Mouse (Mus musculus) macrophage (primary cell): ENCODE results near the gene Prss57. TPM values are rescaled to one million over a fixed set of nuclear protein-coding genes. Genes with fewer than 3 reads are reported as not detected.
A peak's percentile ranks its signal among the peaks of the same experiment; 100 is the strongest.
"Not testable (repeated sequence)": the region's sequence is repeated elsewhere in the genome, so short reads cannot be mapped to it uniquely, and the experiment has no call there.

Source experiments
- H3K27ac ChIP-seq: fragments of 350-480 bp; formaldehyde crosslinking; 2 replicates; pipeline ENCODE4 v1.9.0; 2021
- H3K36me3 ChIP-seq: fragments of 350-480 bp; formaldehyde crosslinking; 2 replicates; pipeline ENCODE4 v1.9.0; 2021; ENCODE audit errors: inconsistent target
- H3K4me3 ChIP-seq: fragments of 350-480 bp; formaldehyde crosslinking; 2 replicates; pipeline ENCODE4 v1.9.0; 2021; ENCODE audit errors: inconsistent target
- H3K79me2 ChIP-seq: fragments of 350-480 bp; formaldehyde crosslinking; 2 replicates; pipeline ENCODE4 v1.9.0; 2021; ENCODE audit errors: inconsistent target
- WGBS: methylation state at CpG from one replicate; pipeline ENCODE4 v1.1.7; 2026; ENCODE audit warnings: inconsistent platforms; ENCODE audit not compliant: missing documents; 5-methylcytosine and 5-hydroxymethylcytosine counted together
- polyA plus RNA-seq: library from polyadenylated mRNA; stranded (reverse); fragments of 250-400 nt; gene quantifications from 3 replicates; pipeline ENCODE4 v1.2.4, GENCODE M21; 2018; ENCODE audit warnings: inconsistent platforms

Prss57 gene
- polyA plus RNA-seq, 1 experiment from 2014 or later: not detected

DNA sequence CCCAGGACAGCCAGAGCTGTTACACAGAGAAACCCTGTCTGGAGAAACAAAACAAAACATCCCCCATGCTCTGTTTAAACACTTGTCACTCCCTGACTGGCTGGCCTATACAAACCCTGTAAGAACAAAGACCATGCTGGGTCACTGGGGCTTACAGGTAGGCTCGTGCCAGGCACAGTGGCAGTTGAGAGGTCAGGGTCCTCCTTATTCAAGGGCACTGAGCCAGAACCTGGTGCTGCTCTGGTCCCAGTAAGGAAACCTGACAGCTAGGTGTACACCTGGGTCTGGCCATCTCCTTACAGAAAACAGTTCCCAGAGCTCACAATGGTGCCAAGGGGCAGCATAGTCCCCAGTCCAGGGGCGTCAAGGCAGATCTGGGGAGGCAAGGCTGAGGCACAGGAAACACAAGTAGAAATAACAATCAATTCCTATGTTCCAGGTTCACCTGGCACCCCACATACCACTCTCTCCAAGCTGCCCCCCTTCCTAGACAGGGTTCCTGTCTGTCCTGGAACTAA is 25.5 kb downstream of the Prss57 start:
- H3K4me3 ChIP-seq: peak overlapping the region; percentile 64; the same call in 1 of the 2 replicates
- H3K36me3 ChIP-seq: peaks cover 13% of the 10 kb centered on the region; the same call in 1 of the 2 replicates
- H3K79me2 ChIP-seq: peaks cover 43% of the 10 kb centered on the region
- 72% methylated on average over 2 of the region's 2 CpGs for WGBS
- H3K27ac ChIP-seq: no peak overlapping the region

DNA sequence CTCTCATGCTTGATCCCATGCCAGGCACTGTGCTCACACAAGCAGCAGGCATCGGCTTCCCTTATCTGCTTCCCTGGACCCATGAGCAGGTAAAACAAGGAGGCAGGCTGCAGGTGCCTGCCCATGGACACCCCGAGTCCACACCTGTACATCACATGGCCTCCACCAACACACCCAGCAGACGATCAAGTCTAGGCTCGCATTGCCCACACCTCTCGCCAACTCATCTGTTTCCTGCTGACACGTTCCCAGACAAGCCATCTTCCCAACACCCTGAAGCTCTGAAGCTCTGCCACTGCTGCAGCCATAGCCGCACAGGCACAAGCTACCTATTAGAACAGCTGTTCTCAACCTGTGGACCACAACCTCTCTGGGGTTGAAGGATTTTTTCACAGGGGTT is 26.5 kb downstream of the Prss57 start:
- no peak overlapping the region for H3K4me3 ChIP-seq
- no peak overlapping the region for H3K27ac ChIP-seq
- H3K79me2 ChIP-seq: peaks cover 43% of the 10 kb centered on the region
- 72% methylated on average over 7 of the region's 7 CpGs for WGBS
- peaks cover 20% of the 10 kb centered on the region; the same call in 1 of the 2 replicates for H3K36me3 ChIP-seq

DNA sequence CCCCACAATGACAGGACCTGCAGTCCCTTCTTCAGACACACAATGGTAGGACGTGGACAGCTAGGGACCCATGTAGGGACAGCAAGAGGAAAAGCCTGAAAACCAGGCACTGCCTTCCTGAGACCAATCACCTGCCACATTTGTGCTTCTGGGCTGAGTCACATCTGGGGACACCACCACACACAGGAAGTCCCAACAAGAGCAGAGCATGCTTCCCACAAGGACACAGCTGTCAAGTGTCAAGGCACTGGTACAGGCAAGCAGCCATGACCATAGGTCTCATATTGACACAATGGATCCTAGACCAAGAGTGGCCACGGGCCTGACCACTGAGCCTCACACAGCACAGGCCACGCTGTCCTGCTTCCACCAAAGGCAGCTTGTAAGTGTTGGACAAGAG is 27.9 kb downstream of the Prss57 start:
- Histone ChIP-seq H3K79me2 (peaks cover 43% of the 10 kb centered on the region), H3K36me3 (peaks cover 21% of the 10 kb centered on the region; the same call in 1 of the 2 replicates), H3K27ac (no peak overlapping the region), H3K4me3 (no peak overlapping the region)
- 88% methylated on average over 3 of the region's 3 CpGs for WGBS

DNA sequence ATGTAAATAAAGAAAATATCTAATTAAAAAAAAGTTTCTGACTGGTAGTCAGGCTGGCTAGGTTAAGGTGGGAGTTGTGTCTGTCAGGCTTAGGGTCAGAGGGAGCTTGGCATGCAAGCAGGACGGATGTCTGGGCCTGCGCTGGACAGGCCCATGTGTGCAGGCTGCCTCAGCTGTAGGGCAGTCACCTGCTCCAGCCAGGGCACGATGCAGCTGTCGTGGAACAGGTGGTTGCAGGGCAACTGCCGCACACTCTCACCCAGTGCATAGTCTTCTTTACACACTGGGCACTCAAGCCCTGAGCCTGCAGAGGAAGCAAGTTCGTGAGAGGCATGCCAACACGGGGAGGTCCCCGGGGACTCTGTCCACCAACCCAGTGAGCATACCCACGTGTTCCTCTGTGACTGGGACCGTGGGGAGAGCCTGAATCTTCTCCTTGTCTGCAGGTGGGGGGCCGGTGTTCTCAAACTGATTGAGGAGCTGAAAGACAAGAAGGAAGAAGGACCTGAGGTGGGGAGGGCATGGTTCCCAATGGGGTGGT is 30.1 kb downstream of the Prss57 start:
- Histone ChIP-seq H3K79me2 (peaks cover 36% of the 10 kb centered on the region), H3K4me3 (no peak overlapping the region), H3K27ac (no peak overlapping the region), H3K36me3 (peaks cover 25% of the 10 kb centered on the region; the same call in 1 of the 2 replicates)
- 90% methylated on average over 11 of the region's 11 CpGs for WGBS

DNA sequence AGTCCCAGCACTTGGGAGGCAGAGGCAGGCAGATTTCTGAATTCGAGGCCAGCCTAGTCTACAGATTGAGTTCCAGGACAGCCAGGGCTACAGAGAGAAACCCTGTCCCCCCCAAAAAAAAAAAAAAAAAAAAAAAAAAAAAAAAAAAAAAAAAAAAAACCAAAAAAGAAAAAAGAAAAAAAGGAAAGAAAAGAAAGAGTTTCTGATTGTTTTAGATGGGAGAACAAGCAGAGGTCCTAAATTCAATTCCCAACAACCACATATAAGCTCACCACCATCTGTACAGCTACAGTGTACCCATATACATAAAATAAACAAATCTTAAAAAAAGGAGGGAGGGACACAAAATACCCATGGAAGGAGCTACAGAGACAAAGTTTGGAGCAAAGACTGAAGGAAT is 31.1 kb downstream of the Prss57 start:
- H3K4me3 ChIP-seq, H3K27ac ChIP-seq: not testable (repeated sequence)
- H3K36me3 ChIP-seq: peaks cover 25% of the 10 kb centered on the region; the same call in 1 of the 2 replicates
- H3K79me2 ChIP-seq: peaks cover 26% of the 10 kb centered on the region
- WGBS: 100% methylated on average over 1 of the region's 1 CpGs

DNA sequence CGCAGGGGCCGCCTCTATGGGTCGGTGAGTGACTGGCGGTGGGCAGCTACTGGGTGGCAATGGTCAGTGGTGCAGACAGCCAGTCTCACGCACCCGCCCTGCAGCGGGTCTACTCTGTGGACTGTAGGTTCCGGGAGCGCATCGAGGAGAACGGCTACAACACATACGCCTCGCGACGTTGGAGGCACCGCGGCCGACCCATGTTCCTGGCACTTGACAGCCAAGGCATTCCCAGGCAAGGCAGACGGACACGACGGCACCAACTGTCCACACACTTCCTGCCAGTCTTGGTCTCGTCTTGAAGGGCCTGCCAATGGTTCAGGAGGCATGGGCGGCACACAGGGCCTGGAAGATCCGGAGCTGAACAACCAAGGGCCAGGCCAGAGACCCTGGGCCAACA is 34.1 kb downstream of the Prss57 start:
- Histone ChIP-seq H3K4me3 (no peak overlapping the region), H3K36me3 (peaks cover 23% of the 10 kb centered on the region; the same call in 1 of the 2 replicates), H3K79me2 (no peaks in the 10 kb centered on the region), H3K27ac (no peak overlapping the region)
- 94% methylated on average over 24 of the region's 24 CpGs for WGBS

DNA sequence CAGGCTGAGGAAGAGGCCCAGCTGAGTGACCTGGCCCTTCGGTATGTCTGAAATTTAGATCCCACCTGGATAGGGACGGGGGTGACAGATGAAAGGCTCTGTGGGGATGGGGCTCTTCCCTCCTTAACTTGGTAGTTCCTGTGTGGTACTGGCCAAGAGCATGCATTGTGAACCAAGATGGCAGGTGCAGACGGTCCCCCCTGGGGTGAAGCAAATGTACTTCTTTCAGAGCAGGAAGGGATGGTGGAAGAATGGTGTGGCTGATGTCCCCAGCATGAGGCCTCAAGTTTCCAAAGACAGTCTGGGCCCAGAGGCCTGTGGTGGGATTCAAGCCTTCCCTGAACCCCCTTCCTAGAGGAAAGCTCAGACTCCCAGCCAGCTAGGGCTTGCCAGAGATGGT is 34.9 kb downstream of the Prss57 start:
- Histone ChIP-seq H3K36me3 (peaks cover 17% of the 10 kb centered on the region; the same call in 1 of the 2 replicates), H3K27ac (no peak overlapping the region), H3K79me2 (no peaks in the 10 kb centered on the region), H3K4me3 (no peak overlapping the region)
- 95% methylated on average over 3 of the region's 3 CpGs for WGBS

DNA sequence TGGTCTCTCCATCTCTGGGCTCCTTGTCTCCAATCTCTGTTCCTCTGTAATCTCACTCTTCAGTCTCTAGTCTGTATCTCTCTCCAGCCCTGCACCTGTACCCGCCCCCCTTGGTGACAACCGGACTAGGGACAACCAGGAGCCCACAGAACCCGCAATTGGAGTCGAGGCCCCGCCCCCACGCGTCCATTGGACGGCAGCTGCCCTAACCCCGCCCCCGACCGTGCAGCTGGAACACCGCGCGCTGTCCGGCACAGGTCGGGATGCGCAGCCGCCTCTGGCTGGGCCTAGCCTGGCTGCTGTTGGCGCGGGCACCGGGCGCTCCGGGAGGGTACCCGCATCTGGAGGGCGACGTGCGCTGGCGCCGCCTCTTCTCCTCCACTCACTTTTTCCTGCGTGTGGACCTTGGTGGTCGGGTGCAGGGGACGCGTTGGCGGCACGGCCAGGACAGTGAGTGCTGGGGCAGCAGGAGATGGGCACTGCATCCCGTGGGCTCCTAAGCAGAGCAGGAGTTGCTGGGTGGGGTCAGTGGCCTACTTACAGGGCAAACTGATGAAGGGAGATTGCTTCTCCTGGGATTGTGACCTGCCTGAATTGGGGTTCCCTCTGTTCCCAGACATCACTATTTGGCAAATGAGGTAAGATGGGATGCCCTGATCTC is 35.8 kb downstream of the Prss57 start, which contains the start of gene Fgf22:
Fgf22 (plus strand) TSS at position 221 of the 661 bp plus-strand sequence.
- Histone ChIP-seq H3K4me3 (no peak within 1 kb of the TSS), H3K27ac (no peak within 1 kb of the TSS), H3K79me2 (no peaks in the 10 kb centered on the region), H3K36me3 (peaks cover 8% of the 10 kb centered on the region; the same call in 1 of the 2 replicates)
- WGBS: 13% methylated on average over 36 of the region's 36 CpGs

DNA sequence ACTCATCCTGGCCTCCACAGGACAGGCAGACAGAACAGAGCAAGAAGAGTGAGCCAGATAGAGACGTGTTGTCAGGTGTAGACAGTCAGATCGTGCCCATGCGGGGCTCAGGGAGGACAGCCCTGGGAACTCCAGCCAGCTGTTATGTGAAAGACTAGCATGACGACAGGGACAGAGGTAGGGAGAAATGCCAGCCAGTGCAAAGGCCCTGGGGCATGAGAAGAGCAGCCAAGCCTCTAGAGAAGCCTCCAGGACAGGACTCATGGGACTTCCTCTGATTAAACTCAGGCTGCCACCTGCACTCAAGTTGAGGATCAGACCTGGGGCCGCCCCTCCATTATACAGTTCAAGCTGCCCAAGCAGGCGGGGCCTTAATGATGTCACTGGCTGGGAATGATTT is 42.3 kb downstream of the Prss57 start:
- H3K79me2 ChIP-seq: peaks cover 7% of the 10 kb centered on the region; the same call in 1 of the 2 replicates
- H3K36me3 ChIP-seq: peaks cover 8% of the 10 kb centered on the region; the same call in 1 of the 2 replicates
- no peak overlapping the region for H3K4me3 ChIP-seq
- 95% methylated on average over 5 of the region's 6 CpGs for WGBS
- H3K27ac ChIP-seq: no peak overlapping the region

DNA sequence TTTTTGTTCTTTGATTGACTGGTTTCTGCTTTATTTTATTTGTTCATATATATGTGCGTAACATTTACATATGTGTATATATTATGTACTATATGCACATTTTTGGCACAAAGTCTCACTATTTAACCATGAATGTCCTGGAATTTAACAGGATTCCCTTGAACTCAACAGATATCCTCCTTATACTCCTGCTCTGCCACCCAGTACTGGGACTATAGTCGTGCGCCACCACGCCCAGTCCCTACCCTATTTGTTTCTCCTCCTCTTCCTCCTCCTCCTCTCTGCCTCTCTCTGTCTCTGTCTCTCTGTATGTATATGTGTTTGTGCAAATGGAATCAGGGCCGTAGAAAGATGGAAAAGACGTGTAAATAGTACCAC is 44.0 kb downstream of the Prss57 start:
- Histone ChIP-seq H3K4me3 (no peak overlapping the region; the same call in 1 of the 2 replicates), H3K79me2 (peaks cover 7% of the 10 kb centered on the region; the same call in 1 of the 2 replicates), H3K27ac (peak overlapping the region; percentile 22; the same call in 1 of the 2 replicates), H3K36me3 (peaks cover 13% of the 10 kb centered on the region; the same call in 1 of the 2 replicates)
- WGBS: 24% methylated on average over 6 of the region's 6 CpGs

DNA sequence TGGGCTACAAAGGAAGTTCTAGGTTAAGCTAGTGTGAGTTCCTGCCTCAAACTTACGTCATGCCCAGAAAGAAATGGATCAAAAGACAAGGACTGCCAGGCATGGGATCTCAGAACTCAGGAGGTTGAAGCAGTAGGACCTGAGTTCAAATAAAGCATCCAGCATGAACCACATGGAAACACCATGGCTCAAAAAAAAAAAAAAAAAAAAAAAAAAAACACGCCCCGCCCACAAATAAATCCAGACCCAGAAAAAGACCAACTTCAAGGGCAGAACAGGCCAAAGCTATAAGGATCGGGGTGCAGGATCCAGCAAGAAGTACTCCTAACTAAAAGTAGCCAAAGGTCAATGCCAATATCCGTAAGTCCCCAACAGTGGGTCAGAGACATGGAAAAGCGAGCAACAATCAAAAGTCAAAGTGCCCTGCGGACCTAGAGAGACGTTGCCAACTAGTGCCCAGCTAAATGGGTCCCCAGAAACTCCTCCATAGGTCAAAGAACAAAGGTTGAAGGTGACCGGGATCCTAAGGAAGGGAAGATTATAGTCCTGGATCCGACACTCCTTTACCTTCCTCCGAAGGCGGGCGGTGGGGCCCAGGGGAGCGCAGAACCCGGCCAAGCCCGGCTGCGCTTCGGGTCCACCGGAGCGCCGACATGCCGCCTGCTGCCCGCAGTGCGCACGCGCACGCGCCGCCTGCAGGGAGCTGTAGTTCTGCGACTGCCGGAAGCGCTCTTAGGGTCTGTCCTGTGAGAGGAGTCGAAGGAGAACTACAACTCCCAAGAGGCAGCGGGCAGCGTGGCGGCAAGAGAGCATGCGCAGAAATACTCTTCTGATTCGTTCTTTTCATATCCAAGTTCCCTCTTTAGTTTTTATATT is 44.6 kb downstream of the Prss57 start, which contains the start of gene Polrmt:
Polrmt (minus strand) TSS at position 684 of the 876 bp plus-strand sequence.
- Histone ChIP-seq H3K36me3 (peaks cover 19% of the 10 kb centered on the region; the same call in 1 of the 2 replicates), H3K27ac (peak within 1 kb of the TSS; percentile 22; the same call in 1 of the 2 replicates)
- 3% methylated on average over 38 of the region's 38 CpGs for WGBS

DNA sequence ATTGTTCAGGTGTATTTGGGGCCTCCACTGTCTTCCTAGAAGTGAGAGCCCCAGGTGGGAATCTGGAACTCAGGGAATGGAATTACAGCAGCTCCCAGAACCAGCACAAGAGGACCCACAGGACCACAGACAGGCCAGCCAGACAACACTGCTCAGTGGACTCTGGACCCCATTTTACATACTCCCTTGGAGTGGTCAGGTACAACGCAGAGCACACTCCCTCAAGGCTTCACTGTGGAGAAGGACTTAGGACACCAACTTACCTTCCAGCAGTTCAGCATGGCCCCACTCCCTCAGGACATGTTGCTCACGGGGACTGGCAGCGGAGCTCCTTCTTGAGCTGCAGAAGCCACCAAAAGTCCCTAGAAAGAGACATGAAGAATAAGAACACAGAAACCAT is 45.4 kb downstream of the Prss57 start:
- Histone ChIP-seq H3K4me3 (peak overlapping the region; percentile 71; the same call in 1 of the 2 replicates), H3K79me2 (peaks cover 7% of the 10 kb centered on the region; the same call in 1 of the 2 replicates), H3K36me3 (peaks cover 27% of the 10 kb centered on the region; the same call in 1 of the 2 replicates), H3K27ac (no peak overlapping the region)
- 89% methylated on average over 3 of the region's 3 CpGs for WGBS

More for the DNA sequence above, 44.6 kb downstream of the Prss57 start, which contains the start of gene Polrmt:
- Histone ChIP-seq H3K4me3 (peak within 1 kb of the TSS; percentile 71), H3K79me2 (peaks cover 7% of the 10 kb centered on the region; the same call in 1 of the 2 replicates)

DNA sequence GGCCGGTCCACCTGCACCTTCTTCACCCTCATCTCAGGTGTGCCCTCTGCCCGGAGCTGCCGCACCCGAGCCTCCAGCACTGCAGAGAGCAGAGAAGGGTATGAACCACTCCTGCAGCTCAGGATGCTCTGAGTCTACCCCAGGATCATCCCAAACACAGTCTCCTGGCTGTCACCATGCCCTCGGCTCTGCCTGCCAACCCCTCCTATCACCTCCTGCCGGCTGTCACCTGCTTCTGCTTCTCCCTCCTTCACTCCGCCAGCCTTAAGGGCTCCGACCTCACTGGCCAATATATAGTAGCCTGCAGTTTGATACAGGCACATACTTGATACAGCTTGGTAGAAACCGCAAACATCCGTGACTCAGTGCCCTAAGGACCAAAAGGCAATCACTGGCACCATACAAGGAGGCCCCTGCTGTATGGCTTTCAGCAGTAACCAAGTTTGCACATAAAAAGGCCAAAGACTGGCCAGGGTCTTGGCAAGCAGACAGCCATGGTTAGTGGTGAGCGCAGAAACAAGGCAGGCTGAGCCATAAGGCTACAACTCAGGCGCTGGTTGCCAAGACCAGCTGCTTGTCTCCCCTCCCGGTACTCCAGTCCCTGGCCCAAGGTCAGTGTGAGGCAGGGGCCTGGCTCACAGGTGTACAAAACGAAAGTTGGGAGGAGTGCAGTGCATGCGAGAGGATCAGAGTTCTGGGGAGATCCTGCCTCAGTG is 47.0 kb downstream of the Prss57 start:
- WGBS: 94% methylated on average over 15 of the region's 15 CpGs
- no peak overlapping the region for H3K4me3 ChIP-seq
- H3K36me3 ChIP-seq: peaks cover 33% of the 10 kb centered on the region; the same call in 1 of the 2 replicates
- H3K79me2 ChIP-seq: peaks cover 7% of the 10 kb centered on the region; the same call in 1 of the 2 replicates
- H3K27ac ChIP-seq: no peak overlapping the region
